Mouse (Mus musculus): ENCODE measurements around the gene Wwox.

DNA sequence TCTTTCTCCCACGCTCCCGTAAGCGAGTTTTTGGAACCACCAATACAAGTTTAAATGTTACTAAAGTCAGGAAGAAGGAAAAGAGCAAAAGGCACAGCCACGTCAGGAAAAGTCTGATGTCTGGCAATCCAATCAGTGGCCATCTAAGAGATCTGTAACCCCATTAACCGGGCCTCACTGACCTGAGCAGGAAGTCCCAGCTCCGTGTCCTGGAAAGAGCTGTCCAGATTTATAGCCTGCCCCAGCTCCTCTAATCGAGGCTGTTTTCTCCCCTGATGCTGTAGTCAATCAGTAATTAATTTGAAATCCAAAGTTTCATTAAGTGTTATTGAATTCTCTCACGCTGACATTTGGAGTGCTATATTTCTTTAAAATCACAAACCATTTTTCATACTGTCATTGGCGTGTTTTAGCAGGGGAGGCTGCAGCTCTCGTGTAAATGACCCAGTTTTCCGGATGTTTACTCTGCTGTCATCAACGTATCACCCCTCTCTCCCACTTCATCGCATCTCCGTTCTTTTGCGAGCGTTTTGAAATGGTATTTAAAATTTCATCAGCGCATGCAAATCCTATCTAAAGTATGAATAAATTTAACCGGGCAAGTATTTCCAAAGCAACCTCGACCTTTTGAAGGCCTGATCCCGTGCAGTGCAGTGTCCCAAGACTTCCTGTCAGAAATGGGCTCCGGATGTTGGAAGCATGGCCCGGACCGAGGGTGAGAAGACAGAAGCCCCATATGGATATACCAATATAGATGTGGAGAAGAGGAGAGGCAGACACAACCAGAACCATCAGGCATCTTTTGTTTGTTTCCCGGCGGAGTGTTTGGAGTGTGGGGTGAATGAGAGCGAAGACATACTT, 72.8 kb downstream of the Wwox start:
- TF ChIP-seq CTCF (IDR thresholded peaks at IDR 0.05; ENCODE audit: low read depth, low read length) (no peak), POLR2A (IDR thresholded peaks at IDR 0.05; ENCODE audit: insufficient read depth, low read length) (no peak)

Data from ES-Bruce4 (cell line).